In the genomic region with DNA sequence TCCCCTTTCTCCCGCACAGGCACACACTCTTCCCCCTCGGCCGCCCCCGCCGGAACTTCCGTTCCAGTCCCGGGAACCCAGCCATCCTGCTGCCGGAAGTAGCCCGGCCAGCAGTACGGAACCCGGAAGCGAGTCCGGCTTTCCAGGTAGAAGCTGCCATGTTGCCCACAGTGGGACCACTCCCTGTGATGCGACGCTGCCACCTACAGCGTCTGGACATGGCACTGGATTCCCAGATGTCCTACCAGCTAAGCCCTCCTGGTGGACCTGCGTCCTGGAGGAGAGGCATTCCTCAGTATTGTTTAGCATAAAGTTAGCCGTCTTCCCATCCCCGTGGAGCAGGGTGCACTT, we compare ENCODE assay signal across 7 mouse cellular contexts. TPM values are rescaled to one million over a fixed set of nuclear protein-coding genes. Genes with fewer than 3 reads are reported as not detected.
DNase-seq lines count a peak whose midpoint lies in the region; ATAC-seq lines count a peak whose summit lies in the region.

Gene Lypla2 (minus strand): TSS at position 71 of the 351 bp plus-strand sequence.

- H3K27me3 ChIP-seq in embryonic facial prominence, embryonic 10.5 days (replicated peaks; ENCODE audit: low read depth, poor library complexity, severe bottlenecking), result no peaks in the 10 kb centered on the region
- no peaks in the 10 kb centered on the region for H3K27me3 ChIP-seq in limb, embryonic 11.5 days (ENCODE audit: control insufficient read depth, insufficient read depth, low read length)
- no peaks in the 10 kb centered on the region for H3K27me3 ChIP-seq in midbrain, embryonic 13.5 days

- WGBS in embryonic facial prominence, embryonic 10.5 days, result 1% methylated on average over 19 of the region's 19 CpGs
- WGBS in limb, embryonic 11.5 days, result 1% methylated on average over 19 of the region's 19 CpGs
- WGBS in midbrain, embryonic 13.5 days, result under 1% methylated on average over 18 of the region's 19 CpGs

- H3K36me3 ChIP-seq in embryonic facial prominence, embryonic 10.5 days (replicated peaks), result peaks cover 75% of the 10 kb centered on the region
- peaks cover 21% of the 10 kb centered on the region for H3K36me3 ChIP-seq in limb, embryonic 11.5 days (ENCODE audit: control insufficient read depth, insufficient read depth, low read length)
- peaks cover 65% of the 10 kb centered on the region for H3K36me3 ChIP-seq in midbrain, embryonic 13.5 days

- peaks cover 32% of the 10 kb centered on the region for H3K4me1 ChIP-seq in embryonic facial prominence, embryonic 10.5 days
- H3K4me1 ChIP-seq in limb, embryonic 11.5 days (ENCODE audit: control insufficient read depth, insufficient read depth, low read length), result peaks cover 8% of the 10 kb centered on the region
- H3K4me1 ChIP-seq in midbrain, embryonic 13.5 days (replicated peaks), result peaks cover 20% of the 10 kb centered on the region

- ATAC-seq in granulocyte monocyte progenitor cell, adult 5-6 weeks (replicated peaks; ENCODE audit: poor library complexity, severe bottlenecking), result peak; percentile 68
- peak; percentile 69 for ATAC-seq in limb, embryonic 11.5 days (ENCODE audit: insufficient number of reproducible peaks, low FRiP score, low TSS enrichment, low read depth)
- peak; percentile 88 for ATAC-seq in midbrain, embryonic 13.5 days

- peak; percentile 94 for DNase-seq in adrenal gland, postnatal 10 days
- DNase-seq in embryonic facial prominence, embryonic 10.5 days (ENCODE audit: low spot score), result peak; percentile 88
- DNase-seq in kidney, adult 11 months, result peak; percentile 83
- peak; percentile 85 for DNase-seq in limb, embryonic 11.5 days (ENCODE audit: low spot score)
- DNase-seq in spleen, adult 12 weeks (ENCODE audit: low spot score), result peak; percentile 43

- H3K9ac ChIP-seq in limb, embryonic 11.5 days (ENCODE audit: low read length), result peak within 1 kb of the TSS; percentile 68
- peak within 1 kb of the TSS; percentile 96 for H3K9ac ChIP-seq in midbrain, embryonic 13.5 days (replicated peaks)

- H3K4me3 ChIP-seq in embryonic facial prominence, embryonic 10.5 days, result peak within 1 kb of the TSS; percentile 100
- peak within 1 kb of the TSS; percentile 75 for H3K4me3 ChIP-seq in limb, embryonic 11.5 days (ENCODE audit: low read depth, low read length)
- peak within 1 kb of the TSS; percentile 100 for H3K4me3 ChIP-seq in midbrain, embryonic 13.5 days (replicated peaks)

- H3K4me2 ChIP-seq in limb, embryonic 11.5 days (ENCODE audit: low read depth, severe bottlenecking), result peak within 1 kb of the TSS; percentile 90
- H3K4me2 ChIP-seq in midbrain, embryonic 13.5 days (replicated peaks), result peak within 1 kb of the TSS; percentile 98

- H3K9me3 ChIP-seq in embryonic facial prominence, embryonic 10.5 days, result no peaks in the 10 kb centered on the region
- no peaks in the 10 kb centered on the region for H3K9me3 ChIP-seq in limb, embryonic 11.5 days (ENCODE audit: control insufficient read depth, low read length)
- H3K9me3 ChIP-seq in midbrain, embryonic 13.5 days, result no peaks in the 10 kb centered on the region

- H3K27ac ChIP-seq in embryonic facial prominence, embryonic 10.5 days (replicated peaks), result peak within 1 kb of the TSS; percentile 91
- H3K27ac ChIP-seq in limb, embryonic 11.5 days (replicated peaks; ENCODE audit: low read depth, low read length), result no peak within 1 kb of the TSS
- peak within 1 kb of the TSS; percentile 74 for H3K27ac ChIP-seq in midbrain, embryonic 13.5 days

RNA-seq across cellular contexts. Expression of gene Lypla2, which starts in this region (rescaled TPM):
- total RNA-seq in adrenal gland, postnatal 10 days (2021), result 10 to 100 TPM; 57.1 to 57.9 TPM
- polyA plus RNA-seq in embryonic facial prominence, embryonic 10.5 days (2016; fragmentation: Nextera tagmentation; extraction: Ambion mirVana), result 207 and 217 TPM in 2 replicates
- 28.6 and 60.0 TPM in 2 replicates for total RNA-seq in granulocyte monocyte progenitor cell, adult 5-6 weeks (2014; fragmentation: Nextera tagmentation)
- 19.4 and 20.4 TPM in 2 replicates for total RNA-seq in granulocyte monocyte progenitor cell, adult 5-6 weeks (2017)
- 139 TPM in 2 replicates for polyA plus RNA-seq in limb, embryonic 11.5 days (2014; fragmentation: Nextera tagmentation; extraction: Ambion mirVana)
- polyA plus RNA-seq in midbrain, embryonic 13.5 days (2015; fragmentation: Nextera tagmentation; extraction: Ambion mirVana), result 190 and 210 TPM in 2 replicates

Comparison
In these comparisons a context has a peak if more than half of its experiments do, and no peak if none do; other contexts are left out.
1. DNase-seq: peak in every context shown above with its lines; median percentile 94 in adrenal gland, postnatal 10 days; 88 in embryonic facial prominence, embryonic 10.5 days; 85 in limb, embryonic 11.5 days; 83 in kidney, adult 11 months; 43 in spleen, adult 12 weeks.